ENCODE assay signal across 25 mouse cellular contexts in genomic region chr17:75772861-75773260, GRCm38 (mm10).
DNase-seq lines count a peak whose midpoint lies in the region; ATAC-seq and TF ChIP-seq lines count a peak whose summit lies in the region.
"Had no signal": no experiment of that assay in that cellular context is flagged by ENCODE, and none has a peak within 500 bp of the region (broad histone marks: within the 10 kb centered on the region; RNA-seq: fewer than 3 reads in every experiment).

No protein-coding gene starts in this region.

- no peak overlapping the region for H3K4me2 ChIP-seq in forebrain, embryonic 14.5 days (ENCODE audit: low read length)
- H3K4me2 ChIP-seq in liver, postnatal 0 days (ENCODE audit: low read depth, low read length), result no peak overlapping the region
- H3K4me2 ChIP-seq: embryonic facial prominence, embryonic 12.5 days; forebrain, embryonic 12.5 days; forebrain, embryonic 15.5 days had no signal

- TF ChIP-seq POLR2A in liver, adult 2 months (IDR thresholded peaks at IDR 0.05; ENCODE audit: extremely low read depth, insufficient read depth, low read length), result no peak

- H3K4me3 ChIP-seq in forebrain, embryonic 14.5 days (ENCODE audit: low read depth, low read length), result no peak overlapping the region
- no peak overlapping the region for H3K4me3 ChIP-seq in forebrain, embryonic 10.5 days
- no peak overlapping the region for H3K4me3 ChIP-seq in liver, adult 2 months (ENCODE audit: insufficient read depth, low read depth, low read length)
- no peak overlapping the region for H3K4me3 ChIP-seq in liver, postnatal 0 days (ENCODE audit: low read depth, low read length)
- H3K4me3 ChIP-seq in embryonic facial prominence, embryonic 10.5 days, result no peak overlapping the region
- H3K4me3 ChIP-seq: embryonic facial prominence, embryonic 12.5 days; forebrain, embryonic 12.5 days; forebrain, embryonic 15.5 days had no signal

- H3K9ac ChIP-seq in forebrain, embryonic 14.5 days (ENCODE audit: low read length), result no peak overlapping the region
- no peak overlapping the region for H3K9ac ChIP-seq in liver, adult 2 months (ENCODE audit: low read depth, low read length)
- H3K9ac ChIP-seq in liver, postnatal 0 days (replicated peaks), result no peak overlapping the region
- H3K9ac ChIP-seq: embryonic facial prominence, embryonic 12.5 days; forebrain, embryonic 12.5 days; forebrain, embryonic 15.5 days; forebrain, postnatal 0 days had no signal

- H3K27ac ChIP-seq in forebrain, embryonic 14.5 days (ENCODE audit: low read depth, low read length), result no peak overlapping the region
- H3K27ac ChIP-seq in forebrain, embryonic 10.5 days, result no peak overlapping the region
- H3K27ac ChIP-seq in liver, adult 2 months (replicated peaks; ENCODE audit: insufficient read depth, low read depth, low read length), result no peak overlapping the region
- no peak overlapping the region for H3K27ac ChIP-seq in liver, postnatal 0 days (ENCODE audit: low read depth)
- H3K27ac ChIP-seq in embryonic facial prominence, embryonic 10.5 days (replicated peaks), result no peak overlapping the region
- H3K27ac ChIP-seq: embryonic facial prominence, embryonic 12.5 days; forebrain, embryonic 12.5 days; forebrain, embryonic 15.5 days had no signal

- peak; percentile 6 for DNase-seq in forebrain, embryonic 14.5 days (ENCODE audit: low spot score)
- DNase-seq in forebrain, embryonic 10.5 days (ENCODE audit: extremely low spot score, low spot score), result no peak
- peak; percentile 51 for DNase-seq in liver, adult 2 months (ENCODE audit: extremely low read depth, low read depth, low spot score)
- no peak for DNase-seq in liver, postnatal 0 days
- no peak for DNase-seq in embryonic facial prominence, embryonic 10.5 days (ENCODE audit: low spot score)
- DNase-seq: adrenal gland, adult 8-10 months; adrenal gland, postnatal 14 days; adrenal gland, postnatal 36 days; B cell, adult 2 months; cerebellum, adult 11 months; cerebellum, adult 18-20 months; cerebellum, adult 8-10 months; cerebellum, adult 9-11 months; cerebellum, postnatal 14 days; cerebellum, postnatal 36 days; embryo, embryonic 11 days; forebrain, postnatal 0 days had no signal

- TF ChIP-seq CTCF in liver, adult 2 months (IDR thresholded peaks at IDR 0.05; ENCODE audit: low read depth, low read length), result no peak
- TF ChIP-seq CTCF in liver, postnatal 0 days (IDR thresholded peaks at IDR 0.05; ENCODE audit: low read depth), result no peak

- H3K9me3 ChIP-seq in forebrain, embryonic 14.5 days (replicated peaks; ENCODE audit: control insufficient read depth, low read length), result no peaks in the 10 kb centered on the region
- no peaks in the 10 kb centered on the region; the same call in 1 of the 2 replicates for H3K9me3 ChIP-seq in forebrain, embryonic 10.5 days
- no peaks in the 10 kb centered on the region for H3K9me3 ChIP-seq in liver, postnatal 0 days (ENCODE audit: low read length)
- 0 out of 2 replicates have a peak, but pooled peaks cover 3% of the 10 kb centered on the region for H3K9me3 ChIP-seq in embryonic facial prominence, embryonic 10.5 days
- H3K9me3 ChIP-seq: embryonic facial prominence, embryonic 12.5 days; forebrain, embryonic 15.5 days had no signal

- ATAC-seq in forebrain, embryonic 14.5 days, result no peak
- ATAC-seq in liver, postnatal 0 days, result no peak
- ATAC-seq: activated CD4-positive, CD25-positive, alpha-beta regulatory T cell, adult 4 months; CD4-positive, CD25-positive, alpha-beta regulatory T cell, adult 4 months; forebrain, embryonic 15.5 days; forebrain, postnatal 0 days; Patski had no signal

- no peaks in the 10 kb centered on the region for H3K36me3 ChIP-seq in forebrain, embryonic 14.5 days (ENCODE audit: control insufficient read depth, insufficient read depth, low read length)
- no peaks in the 10 kb centered on the region for H3K36me3 ChIP-seq in forebrain, embryonic 10.5 days (replicated peaks)
- no peaks in the 10 kb centered on the region for H3K36me3 ChIP-seq in liver, adult 2 months (ENCODE audit: control insufficient read depth, insufficient read depth, low read length)
- no peaks in the 10 kb centered on the region for H3K36me3 ChIP-seq in liver, postnatal 0 days (replicated peaks; ENCODE audit: insufficient read depth, low read length)
- H3K36me3 ChIP-seq in embryonic facial prominence, embryonic 10.5 days (replicated peaks), result no peaks in the 10 kb centered on the region
- H3K36me3 ChIP-seq: embryonic facial prominence, embryonic 12.5 days; forebrain, embryonic 12.5 days; forebrain, embryonic 15.5 days; G1E had no signal

- no peaks in the 10 kb centered on the region for H3K79me2 ChIP-seq in liver, adult 2 months (ENCODE audit: control insufficient read depth, insufficient read depth, low read length)

- no peaks in the 10 kb centered on the region for H3K27me3 ChIP-seq in forebrain, embryonic 14.5 days (replicated peaks; ENCODE audit: control insufficient read depth, insufficient read depth, low read length)
- H3K27me3 ChIP-seq in forebrain, embryonic 10.5 days (ENCODE audit: poor library complexity, severe bottlenecking), result no peaks in the 10 kb centered on the region
- H3K27me3 ChIP-seq in liver, adult 2 months (ENCODE audit: control insufficient read depth, insufficient read depth, low read length), result no peaks in the 10 kb centered on the region
- H3K27me3 ChIP-seq in liver, postnatal 0 days (ENCODE audit: insufficient read depth, low read length), result no peaks in the 10 kb centered on the region
- no peaks in the 10 kb centered on the region for H3K27me3 ChIP-seq in embryonic facial prominence, embryonic 10.5 days (replicated peaks; ENCODE audit: low read depth, poor library complexity, severe bottlenecking)
- H3K27me3 ChIP-seq: CH12.LX; embryonic facial prominence, embryonic 12.5 days; forebrain, embryonic 12.5 days; forebrain, embryonic 15.5 days; Patski had no signal

- H3K4me1 ChIP-seq in forebrain, embryonic 14.5 days (ENCODE audit: control insufficient read depth, insufficient read depth, low read length), result no peaks in the 10 kb centered on the region
- H3K4me1 ChIP-seq in forebrain, embryonic 10.5 days, result no peaks in the 10 kb centered on the region
- no peaks in the 10 kb centered on the region for H3K4me1 ChIP-seq in liver, adult 2 months (ENCODE audit: control insufficient read depth, insufficient read depth, low read length)
- H3K4me1 ChIP-seq in liver, postnatal 0 days (ENCODE audit: insufficient read depth), result no peaks in the 10 kb centered on the region; the same call in 1 of the 2 replicates
- no peaks in the 10 kb centered on the region for H3K4me1 ChIP-seq in embryonic facial prominence, embryonic 10.5 days
- H3K4me1 ChIP-seq: embryonic facial prominence, embryonic 12.5 days; forebrain, embryonic 12.5 days; forebrain, embryonic 15.5 days had no signal

- TF ChIP-seq EP300 in liver, postnatal 0 days (IDR thresholded peaks at IDR 0.05; ENCODE audit: low read depth), result no peak

Comparison
In these comparisons a context has a peak if more than half of its experiments do, and no peak if none do; other contexts are left out.
1. DNase-seq: peak in forebrain, embryonic 14.5 days (single experiment) and liver, adult 2 months (single experiment); none in forebrain, embryonic 10.5 days (single experiment), liver, postnatal 0 days (single experiment) and embryonic facial prominence, embryonic 10.5 days (single experiment).